Mouse (Mus musculus) erythroblast, embryonic 14.5 days (primary cell): Measurements from ENCODE around the gene Tmbim6. TPM values are rescaled to one million over a fixed set of nuclear protein-coding genes. Genes with fewer than 3 reads are reported as not detected.

Experiments used
- H3K27me3 ChIP-seq: 2 replicates; pipeline ENCODE4 v1.6.1; 2012; ENCODE audit warnings: inconsistent platforms; ENCODE audit not compliant: control insufficient read depth
- H3K36me3 ChIP-seq: 2 replicates; pipeline ENCODE4 v1.6.1; 2012; ENCODE audit warnings: mild to moderate bottlenecking, inconsistent platforms; ENCODE audit not compliant: control insufficient read depth
- H3K4me1 ChIP-seq: 2 replicates; pipeline ENCODE4 v1.6.1; 2012; ENCODE audit warnings: inconsistent platforms; ENCODE audit not compliant: control insufficient read depth
- H3K4me3 ChIP-seq: replicated peaks from 2 replicates; pipeline ENCODE3; 2012; ENCODE audit warnings: moderate library complexity, mild to moderate bottlenecking, inconsistent platforms
- H3K9me3 ChIP-seq: 2 replicates; pipeline ENCODE4 v1.6.1; 2012; ENCODE audit warnings: low read length, inconsistent platforms, mixed read lengths; ENCODE audit not compliant: control insufficient read depth
- GATA1 ChIP-seq: IDR thresholded peaks from 2 replicates; pipeline ENCODE4 v1.6.1; 2012; ENCODE audit warnings: low read length, inconsistent platforms, mixed read lengths
- TAL1 ChIP-seq: IDR thresholded peaks from 3 replicates; pipeline ENCODE4 v1.6.1; 2012; ENCODE audit warnings: low read length, inconsistent platforms, mixed read lengths
- polyA plus RNA-seq: library from polyadenylated mRNA; stranded (reverse); fragments of >175 nt; gene quantifications from 2 replicates; pipeline ENCODE4 v1.2.3, GENCODE M21; 2012

Gene Tmbim6
- 19.1 and 27.7 TPM in 2 replicates for polyA plus RNA-seq

GRCm38 (mm10) chr15:99392486-99393385, at the start of gene Tmbim6:
TSS of gene Tmbim6 (plus strand) at chr15:99392882.
- TF ChIP-seq GATA1 (peak; percentile 79), TAL1 (no peak)
- Histone ChIP-seq H3K4me3 (peak within 1 kb of the TSS; percentile 79), H3K9me3 (no peaks in the 10 kb centered on the region), H3K36me3 (peaks cover 13% of the 10 kb centered on the region), H3K4me1 (peaks cover 50% of the 10 kb centered on the region), H3K27me3 (no peaks in the 10 kb centered on the region)

GRCm38 (mm10) chr15:99343414-99344147, 49.1 kb upstream of the Tmbim6 start:
- TF ChIP-seq TAL1 (no peak), GATA1 (no peak)

GRCm38 (mm10) chr15:99344148-99344870, 48.4 kb upstream of the Tmbim6 start:
- Histone ChIP-seq H3K9me3 (no peaks in the 10 kb centered on the region), H3K27me3 (peaks cover 13% of the 10 kb centered on the region), H3K36me3 (no peaks in the 10 kb centered on the region), H3K4me3 (no peak overlapping the region), H3K4me1 (no peaks in the 10 kb centered on the region)
- TF ChIP-seq GATA1: no peak
- TF ChIP-seq TAL1: no peak

More at GRCm38 (mm10) chr15:99343414-99344147, 49.1 kb upstream of the Tmbim6 start:
- H3K36me3 ChIP-seq: no peaks in the 10 kb centered on the region
- no peaks in the 10 kb centered on the region for H3K9me3 ChIP-seq
- H3K4me3 ChIP-seq: no peak overlapping the region
- H3K4me1 ChIP-seq: no peaks in the 10 kb centered on the region; the same call in 1 of the 2 replicates
- peaks cover 13% of the 10 kb centered on the region for H3K27me3 ChIP-seq

GRCm38 (mm10) chr15:99344961-99345360, 47.7 kb upstream of the Tmbim6 start:
- no peak overlapping the region for H3K4me3 ChIP-seq
- H3K9me3 ChIP-seq: no peaks in the 10 kb centered on the region
- no peaks in the 10 kb centered on the region for H3K36me3 ChIP-seq
- H3K27me3 ChIP-seq: peaks cover 13% of the 10 kb centered on the region
- no peak for TF ChIP-seq GATA1
- no peak for TF ChIP-seq TAL1
- H3K4me1 ChIP-seq: no peaks in the 10 kb centered on the region

GRCm38 (mm10) chr15:99351610-99352009, 41.1 kb upstream of the Tmbim6 start:
- Histone ChIP-seq H3K27me3 (no peaks in the 10 kb centered on the region), H3K4me1 (no peaks in the 10 kb centered on the region)
- TF ChIP-seq GATA1 (no peak), TAL1 (no peak)

GRCm38 (mm10) chr15:99352306-99352705, 40.4 kb upstream of the Tmbim6 start:
- Histone ChIP-seq H3K4me1 (no peaks in the 10 kb centered on the region), H3K4me3 (no peak overlapping the region), H3K9me3 (no peaks in the 10 kb centered on the region), H3K36me3 (no peaks in the 10 kb centered on the region), H3K27me3 (no peaks in the 10 kb centered on the region)
- no peak for TF ChIP-seq GATA1
- TF ChIP-seq TAL1: no peak

More at GRCm38 (mm10) chr15:99351610-99352009, 41.1 kb upstream of the Tmbim6 start:
- no peaks in the 10 kb centered on the region for H3K9me3 ChIP-seq
- no peak overlapping the region for H3K4me3 ChIP-seq
- no peaks in the 10 kb centered on the region for H3K36me3 ChIP-seq

GRCm38 (mm10) chr15:99355660-99356059, 37.0 kb upstream of the Tmbim6 start:
- H3K4me1 ChIP-seq: no peaks in the 10 kb centered on the region
- H3K36me3 ChIP-seq: no peaks in the 10 kb centered on the region
- no peaks in the 10 kb centered on the region for H3K27me3 ChIP-seq
- no peaks in the 10 kb centered on the region for H3K9me3 ChIP-seq
- H3K4me3 ChIP-seq: no peak overlapping the region
- TF ChIP-seq GATA1: no peak
- TF ChIP-seq TAL1: no peak

- H3K9me3 ChIP-seq: no peaks in the 10 kb centered on the region
- no peak overlapping the region for H3K4me3 ChIP-seq
- H3K4me1 ChIP-seq: no peaks in the 10 kb centered on the region
- no peaks in the 10 kb centered on the region for H3K27me3 ChIP-seq
- H3K36me3 ChIP-seq: no peaks in the 10 kb centered on the region
- TF ChIP-seq GATA1 (no peak), TAL1 (no peak)
Observed at GRCm38 (mm10) chr15:99356462-99356861, 36.2 kb upstream of the Tmbim6 start.
